Mouse (Mus musculus): Measurements from ENCODE around the gene Mtx2. TPM values are rescaled to one million over a fixed set of nuclear protein-coding genes. Genes with fewer than 3 reads are reported as not detected.

Gene Mtx2
- total RNA-seq (2021) (100 to 1,000 TPM; 110 to 114 TPM), polyA plus RNA-seq (2012; rRNA removed) (82.9 and 112 TPM in 2 replicates)
- long read RNA-seq, transcript Mtx2-201 (10 exons, 2,950 nt): major isoform, 142 of 154 reads
- long read RNA-seq, partial matches to known transcripts: 3 of 154 reads
- long read RNA-seq, other reads (novel, unspliced or antisense): 8 of 154 reads

DNA sequence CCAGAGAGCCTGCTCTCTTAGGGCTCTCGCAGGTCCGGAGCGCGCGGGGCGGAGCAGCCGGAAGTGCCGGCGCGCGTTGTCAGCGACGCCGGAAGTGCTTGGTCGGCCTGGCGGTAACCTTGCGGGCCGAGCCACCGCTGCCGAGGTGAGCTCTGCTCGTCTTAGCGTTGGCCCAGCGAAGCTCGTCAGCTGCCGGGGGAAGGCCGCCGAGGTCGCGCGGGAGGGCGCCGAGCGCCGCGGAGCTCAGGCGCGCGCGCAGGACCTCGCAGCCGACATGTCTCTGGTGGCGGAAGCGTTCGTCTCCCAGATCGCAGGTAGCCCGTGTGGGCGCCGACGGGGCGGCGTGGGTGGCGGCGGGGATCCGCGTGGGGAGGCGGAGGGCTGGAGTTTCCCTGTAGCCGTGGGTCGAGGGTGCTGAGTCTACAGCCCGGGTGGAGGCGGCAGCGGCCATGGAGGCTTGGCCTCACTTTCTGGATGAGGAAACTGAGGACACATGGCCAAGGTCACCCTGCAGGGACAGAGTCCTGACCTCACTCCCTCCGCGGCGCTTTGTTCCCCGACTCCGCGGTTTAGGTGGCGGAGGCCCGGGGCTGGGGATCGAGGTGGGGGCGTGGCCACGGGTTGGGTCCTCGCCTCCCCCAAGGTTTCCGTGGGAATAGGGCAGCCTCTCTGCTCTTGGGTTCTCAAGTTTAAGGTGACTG is at the start of gene Mtx2:
TSS of gene Mtx2 (plus strand) at position 74 of the 701 bp plus-strand sequence.
- Histone ChIP-seq H3K4me1 (ENCODE audit: control insufficient read depth, insufficient read depth, low read length) (no peaks in the 10 kb centered on the region; the same call in 1 of the 2 replicates), H3K36me3 (ENCODE audit: control insufficient read depth, insufficient read depth, low read length) (no peaks in the 10 kb centered on the region), H3K27ac (peak within 1 kb of the TSS; percentile 89), H3K9ac (ENCODE audit: low read depth, low read length) (peak within 1 kb of the TSS; percentile 80), H3K79me2 (replicated peaks; ENCODE audit: control insufficient read depth, insufficient read depth, low read length) (no peaks in the 10 kb centered on the region), H3K4me3 (peak within 1 kb of the TSS; percentile 95), H3K27me3 (ENCODE audit: control insufficient read depth, insufficient read depth, low read length) (no peaks in the 10 kb centered on the region)
- WGBS: under 1% methylated on average over 74 of the region's 74 CpGs
- DNase-seq: peak; percentile 84 to 87
- intact Hi-C loops (cut with DNase I): loop anchor here (5.0 kb wide), 1 partner anchor 141 kb away; no protein-coding TSS in a partner anchor
- peak; percentile 60 for TF ChIP-seq POLR2A (IDR thresholded peaks at IDR 0.05; ENCODE audit: insufficient read depth, low read depth, low read length)
- TF ChIP-seq EP300 (IDR thresholded peaks at IDR 0.05; ENCODE audit: insufficient read depth, low read depth, low read length): no peak
- TF ChIP-seq CTCF (IDR thresholded peaks at IDR 0.05): no peak

DNA sequence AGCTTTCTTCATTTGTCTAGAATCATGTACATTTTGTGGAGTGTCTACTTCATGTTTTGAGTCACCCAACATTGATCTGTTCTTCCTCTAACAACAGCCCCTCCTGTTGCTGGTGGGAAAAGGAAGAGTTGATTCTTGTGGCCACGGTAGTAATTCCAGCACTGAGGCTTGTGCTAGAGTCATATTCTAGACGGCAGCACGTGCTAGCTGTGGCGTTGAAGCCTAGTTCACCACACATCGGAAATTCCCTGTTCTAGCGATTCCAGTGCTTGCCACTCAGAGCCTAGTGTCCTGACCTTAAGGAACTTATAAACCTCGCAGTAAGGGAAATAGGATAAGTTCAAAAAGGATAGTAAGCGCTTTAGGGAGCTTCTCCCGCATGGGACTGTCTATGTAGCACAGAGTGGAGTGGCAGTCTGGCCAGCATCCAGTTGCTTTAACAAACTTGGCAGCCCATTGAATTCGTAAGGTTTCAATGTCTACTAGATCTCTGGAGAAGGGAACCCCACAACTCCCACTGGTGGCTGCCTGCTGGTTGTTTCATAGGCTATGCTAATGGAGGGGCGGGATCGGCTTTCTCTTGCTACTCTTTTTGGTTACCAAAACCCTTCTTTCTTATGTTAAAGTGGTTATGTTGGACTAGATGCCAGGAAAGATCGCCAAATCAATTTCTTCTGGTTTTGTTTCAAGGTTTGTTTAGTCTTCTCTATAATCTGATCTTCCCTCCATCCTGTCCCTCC is 47.9 kb upstream of the Mtx2 start:
- DNase-seq: no peak
- Histone ChIP-seq H3K9ac (ENCODE audit: low read depth, low read length) (no peak overlapping the region), H3K27me3 (ENCODE audit: control insufficient read depth, insufficient read depth, low read length) (no peaks in the 10 kb centered on the region; the same call in 1 of the 2 replicates), H3K79me2 (replicated peaks; ENCODE audit: control insufficient read depth, insufficient read depth, low read length) (no peaks in the 10 kb centered on the region), H3K4me3 (no peak overlapping the region), H3K36me3 (ENCODE audit: control insufficient read depth, insufficient read depth, low read length) (no peaks in the 10 kb centered on the region), H3K4me1 (ENCODE audit: control insufficient read depth, insufficient read depth, low read length) (no peaks in the 10 kb centered on the region), H3K27ac (no peak overlapping the region)
- intact Hi-C loops (cut with DNase I): no loop called here
- TF ChIP-seq CTCF (IDR thresholded peaks at IDR 0.05) (no peak), EP300 (IDR thresholded peaks at IDR 0.05; ENCODE audit: insufficient read depth, low read depth, low read length) (no peak), POLR2A (IDR thresholded peaks at IDR 0.05; ENCODE audit: insufficient read depth, low read depth, low read length) (no peak)
- 67% methylated on average over 13 of the region's 13 CpGs for WGBS

DNA sequence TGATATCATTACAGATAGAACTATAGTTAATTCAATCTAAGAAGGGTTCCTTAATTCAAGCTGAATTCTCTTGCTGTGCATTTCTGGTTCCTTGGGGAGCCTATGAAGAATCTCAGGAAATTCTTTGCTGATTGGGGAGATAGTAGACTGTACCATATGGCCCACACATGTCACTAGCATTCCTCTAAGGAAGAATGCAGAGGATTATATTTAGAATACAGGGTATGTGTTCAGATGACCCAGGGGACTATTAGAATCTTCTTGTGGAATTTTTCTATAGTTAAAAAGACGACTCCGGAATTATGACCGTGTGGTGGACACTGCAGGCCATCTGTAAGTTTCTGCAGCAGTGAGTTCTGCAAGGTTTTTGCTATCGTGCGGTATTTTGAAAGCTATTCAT is 44.2 kb upstream of the Mtx2 start:
- Histone ChIP-seq H3K4me3 (no peak overlapping the region), H3K36me3 (ENCODE audit: control insufficient read depth, insufficient read depth, low read length) (no peaks in the 10 kb centered on the region), H3K27me3 (ENCODE audit: control insufficient read depth, insufficient read depth, low read length) (no peaks in the 10 kb centered on the region; the same call in 1 of the 2 replicates), H3K79me2 (replicated peaks; ENCODE audit: control insufficient read depth, insufficient read depth, low read length) (no peaks in the 10 kb centered on the region), H3K4me1 (ENCODE audit: control insufficient read depth, insufficient read depth, low read length) (no peaks in the 10 kb centered on the region), H3K27ac (no peak overlapping the region), H3K9ac (ENCODE audit: low read depth, low read length) (no peak overlapping the region)
- no peak for DNase-seq
- TF ChIP-seq POLR2A (IDR thresholded peaks at IDR 0.05; ENCODE audit: insufficient read depth, low read depth, low read length) (no peak), EP300 (IDR thresholded peaks at IDR 0.05; ENCODE audit: insufficient read depth, low read depth, low read length) (no peak), CTCF (IDR thresholded peaks at IDR 0.05) (no peak)
- WGBS: 56% methylated on average over 5 of the region's 5 CpGs
- intact Hi-C loops (cut with DNase I): no loop called here

- DNase-seq: peak in 1 of 2 experiments; percentile 19
- WGBS: 31% methylated on average over 7 of the region's 7 CpGs
- intact Hi-C loops (cut with DNase I): no loop called here
- no peak overlapping the region for H3K4me3 ChIP-seq
- no peaks in the 10 kb centered on the region; the same call in 1 of the 2 replicates for H3K4me1 ChIP-seq (ENCODE audit: control insufficient read depth, insufficient read depth, low read length)
- H3K27ac ChIP-seq: no peak overlapping the region
- TF ChIP-seq POLR2A (IDR thresholded peaks at IDR 0.05; ENCODE audit: insufficient read depth, low read depth, low read length) (no peak), EP300 (IDR thresholded peaks at IDR 0.05; ENCODE audit: insufficient read depth, low read depth, low read length) (no peak), CTCF (IDR thresholded peaks at IDR 0.05) (no peak)
- H3K36me3 ChIP-seq (ENCODE audit: control insufficient read depth, insufficient read depth, low read length): no peaks in the 10 kb centered on the region
- no peaks in the 10 kb centered on the region for H3K79me2 ChIP-seq (replicated peaks; ENCODE audit: control insufficient read depth, insufficient read depth, low read length)
- H3K9ac ChIP-seq (ENCODE audit: low read depth, low read length): no peak overlapping the region
- H3K27me3 ChIP-seq (ENCODE audit: control insufficient read depth, insufficient read depth, low read length): no peaks in the 10 kb centered on the region
These were observed 30.1 kb upstream of the Mtx2 start for GRCm38 (mm10) chr2:74795531-74795930.

DNA sequence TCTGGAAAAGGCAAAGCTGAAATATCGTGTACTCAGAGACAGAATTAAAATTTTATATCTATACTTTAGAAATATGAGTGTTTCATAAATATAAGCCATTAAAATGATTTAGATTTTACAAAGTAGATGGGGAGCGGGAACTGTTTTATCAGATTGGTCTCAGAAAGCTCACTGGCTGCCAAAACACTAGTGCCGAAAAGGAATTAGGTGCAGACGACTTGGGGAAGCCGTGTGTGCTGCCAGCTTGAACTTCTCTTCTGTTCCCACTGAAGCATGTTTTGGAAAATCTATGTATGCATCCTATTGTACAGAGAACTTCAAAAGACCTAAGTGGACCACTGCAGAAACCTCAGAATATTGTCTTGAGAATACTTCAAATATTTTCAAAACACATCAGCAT is 17.2 kb upstream of the Mtx2 start:
- Histone ChIP-seq H3K4me3 (no peak overlapping the region), H3K9ac (ENCODE audit: low read depth, low read length) (no peak overlapping the region), H3K27me3 (ENCODE audit: control insufficient read depth, insufficient read depth, low read length) (no peaks in the 10 kb centered on the region), H3K79me2 (replicated peaks; ENCODE audit: control insufficient read depth, insufficient read depth, low read length) (no peaks in the 10 kb centered on the region), H3K27ac (no peak overlapping the region), H3K36me3 (ENCODE audit: control insufficient read depth, insufficient read depth, low read length) (no peaks in the 10 kb centered on the region), H3K4me1 (ENCODE audit: control insufficient read depth, insufficient read depth, low read length) (no peaks in the 10 kb centered on the region)
- 68% methylated on average over 5 of the region's 5 CpGs for WGBS
- intact Hi-C loops (cut with DNase I): no loop called here
- no peak for DNase-seq
- TF ChIP-seq EP300 (IDR thresholded peaks at IDR 0.05; ENCODE audit: insufficient read depth, low read depth, low read length) (no peak), POLR2A (IDR thresholded peaks at IDR 0.05; ENCODE audit: insufficient read depth, low read depth, low read length) (no peak)

Data from heart, adult 2 months (tissue).